In the genomic region with DNA sequence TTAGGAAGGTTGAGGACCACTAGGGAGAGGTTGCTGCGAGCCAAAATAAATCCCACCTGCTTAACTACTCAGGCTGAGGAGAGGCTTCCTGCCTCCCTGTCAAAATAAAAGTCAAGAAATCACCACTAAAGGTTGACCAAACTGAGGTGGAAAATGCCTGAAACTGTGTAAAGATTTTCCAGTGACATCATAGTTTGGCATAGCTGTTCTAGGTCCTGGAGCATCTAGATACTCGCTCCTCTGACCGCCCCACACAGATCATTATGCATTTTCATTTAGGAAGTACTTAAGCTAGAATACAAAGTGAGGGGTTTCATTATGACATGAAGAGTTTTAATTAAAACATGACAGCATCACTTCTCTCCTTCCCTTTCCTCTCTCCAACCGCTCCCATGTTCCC, we compare ENCODE assay signal across 26 mouse cellular contexts. TPM values are rescaled to one million over a fixed set of nuclear protein-coding genes. Genes with fewer than 3 reads are reported as not detected.
"Had no signal": no experiment of that assay in that cellular context is flagged by ENCODE, and none has a peak within 500 bp of the region (broad histone marks: within the 10 kb centered on the region; RNA-seq: fewer than 3 reads in every experiment).

No protein-coding gene starts in this region.

- ATAC-seq: liver, postnatal 0 days; lung, postnatal 0 days; midbrain, embryonic 13.5 days; midbrain, embryonic 15.5 days had no signal

- H3K4me1 ChIP-seq: megakaryocyte, embryonic 14.5 days had no signal

- H3K9me3 ChIP-seq: lung, embryonic 15.5 days; megakaryocyte, embryonic 14.5 days; midbrain, embryonic 13.5 days; midbrain, embryonic 15.5 days; neural tube, embryonic 13.5 days; neural tube, embryonic 15.5 days had no signal

- DNase-seq: liver, postnatal 0 days; lung, adult 2 months; lung, postnatal 14 days; lung, postnatal 36 days; retina, postnatal 1 day; right cerebral cortex, adult 18-20 months; right cerebral cortex, postnatal 25 days; right cerebral cortex, postnatal 4 days; spleen, adult 18-20 months; thymus, adult 18-20 months; thymus, postnatal 14 days; thymus, postnatal 36 days had no signal

- H3K4me3 ChIP-seq: lung, embryonic 15.5 days; megakaryocyte, embryonic 14.5 days; midbrain, embryonic 13.5 days; midbrain, embryonic 15.5 days; neural tube, embryonic 13.5 days; neural tube, embryonic 15.5 days had no signal

- H3K27me3 ChIP-seq: lung, embryonic 15.5 days; midbrain, embryonic 13.5 days; midbrain, embryonic 15.5 days; neural tube, embryonic 13.5 days; neural tube, embryonic 15.5 days had no signal

- H3K4me2 ChIP-seq: lung, embryonic 15.5 days; midbrain, embryonic 11.5 days; midbrain, embryonic 13.5 days; midbrain, embryonic 15.5 days; neural tube, embryonic 13.5 days; neural tube, embryonic 15.5 days had no signal

- H3K36me3 ChIP-seq: lung, embryonic 15.5 days; midbrain, embryonic 13.5 days; midbrain, embryonic 15.5 days; neural tube, embryonic 13.5 days; neural tube, embryonic 15.5 days had no signal

- H3K9ac ChIP-seq: liver, postnatal 0 days; lung, embryonic 15.5 days; midbrain, embryonic 13.5 days; midbrain, embryonic 15.5 days; neural tube, embryonic 13.5 days; neural tube, embryonic 15.5 days had no signal

- H3K27ac ChIP-seq: lung, embryonic 15.5 days; macrophage; midbrain, embryonic 13.5 days; midbrain, embryonic 15.5 days; neural tube, embryonic 13.5 days; neural tube, embryonic 15.5 days had no signal

RNA-seq across cellular contexts. Expression of gene Cdrt4, which starts 12.3 kb away (rescaled TPM):
- polyA plus RNA-seq: liver, postnatal 0 days; macrophage; midbrain, embryonic 11.5 days; midbrain, embryonic 13.5 days; midbrain, embryonic 15.5 days; midbrain, postnatal 0 days; neural tube, embryonic 11.5 days; neural tube, embryonic 13.5 days; neural tube, embryonic 15.5 days; small intestine, adult 2 months; stomach, embryonic 14.5 days; thymus, postnatal 0 days had no signal
